Mouse (Mus musculus) lung, postnatal 0 days (tissue): ENCODE results near the gene Baz2b. TPM values are rescaled to one million over a fixed set of nuclear protein-coding genes. Genes with fewer than 3 reads are reported as not detected.

ENCODE experiments used
- ATAC-seq: fragments of 200-750 bp; cut with Nextera tagmentation; 2 replicates; pipeline ENCODE4 v1.8.0; 2017; ENCODE audit warnings: moderate library complexity
- DNase-seq: peaks from one replicate; pipeline ENCODE4 v3.0.0-alpha.2; 2016; ENCODE audit warnings: low spot score
- H3K27ac ChIP-seq: fragments of 300-500 bp; sonication (generic); 2 replicates; pipeline ENCODE4 v1.5.1; 2014; ENCODE audit warnings: antibody characterized with exemption, mild to moderate bottlenecking, low read length, mixed read lengths
- H3K27me3 ChIP-seq: fragments of 300-500 bp; sonication (generic); replicated peaks from 2 replicates; pipeline ENCODE4 v1.6.1; 2014; ENCODE audit warnings: low read length, mixed read lengths; ENCODE audit not compliant: insufficient read depth
- H3K36me3 ChIP-seq: fragments of 300-500 bp; sonication (generic); 2 replicates; pipeline ENCODE4 v1.6.1; 2014; ENCODE audit warnings: low read length, mixed read lengths; ENCODE audit not compliant: insufficient read depth
- H3K4me1 ChIP-seq: fragments of 300-500 bp; sonication (generic); 2 replicates; pipeline ENCODE4 v1.6.1; 2014; ENCODE audit warnings: antibody characterized with exemption, low read depth, low read length, mixed read lengths; ENCODE audit not compliant: insufficient read depth
- H3K4me2 ChIP-seq: fragments of 300-500 bp; sonication (generic); replicated peaks from 2 replicates; pipeline ENCODE4 v1.6.1; 2014; ENCODE audit warnings: low read depth, mild to moderate bottlenecking, low read length, moderate library complexity, mixed read lengths
- H3K4me3 ChIP-seq: fragments of 300-500 bp; sonication (generic); 2 replicates; pipeline ENCODE4 v1.5.1; 2014; ENCODE audit warnings: low read depth, low read length
- H3K9ac ChIP-seq: fragments of 300-500 bp; sonication (generic); replicated peaks from 2 replicates; pipeline ENCODE4 v1.6.1; 2014; ENCODE audit warnings: low read depth, mild to moderate bottlenecking
- H3K9me3 ChIP-seq: fragments of 300-500 bp; sonication (generic); 2 replicates; pipeline ENCODE4 v1.6.1; 2016; ENCODE audit warnings: low read length, mixed read lengths
- CTCF ChIP-seq: IDR thresholded peaks from 2 replicates; pipeline ENCODE4 v1.5.1; 2016; ENCODE audit warnings: antibody characterized with exemption, mild to moderate bottlenecking
- EP300 ChIP-seq: IDR thresholded peaks from 2 replicates; pipeline ENCODE4 v1.6.1; 2016; ENCODE audit warnings: antibody characterized with exemption, mild to moderate bottlenecking, control low read depth
- WGBS: fragments of 180-500 bp; shearing (Covaris S2); extraction: QIAGEN DNeasy Blood & Tissue Kit; methylation state at CpG from one replicate; pipeline ENCODE4 v1.1.7; 2014; 5-methylcytosine and 5-hydroxymethylcytosine counted together
- polyA plus RNA-seq: library from polyadenylated mRNA; unstranded; fragments of >200 nt; fragmentation: Nextera tagmentation; extraction: Ambion mirVana; gene quantifications from 2 replicates; pipeline ENCODE4 v1.2.1, GENCODE M21; 2015

Gene Baz2b
- polyA plus RNA-seq, 1 experiment from 2014 or later: 63.0 TPM

DNA sequence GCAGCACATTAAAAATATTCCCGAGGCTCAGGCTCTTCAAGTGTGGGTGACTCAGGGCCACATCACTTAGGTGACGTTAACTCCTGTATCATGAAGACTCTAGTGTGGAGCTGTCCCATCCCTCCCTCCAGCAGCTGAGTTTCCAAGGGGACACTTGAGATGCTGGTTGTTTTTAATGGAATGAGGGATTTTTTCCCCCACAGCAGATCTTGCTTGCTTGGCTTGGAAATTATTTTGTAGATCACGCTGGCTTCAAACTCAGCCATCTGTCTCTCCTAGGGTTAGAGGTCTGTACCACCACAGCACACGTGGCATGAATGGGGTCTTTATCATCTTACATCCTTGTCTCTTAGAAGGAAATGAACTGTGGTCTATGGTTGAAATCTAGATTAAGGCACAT is 258.5 kb downstream of the Baz2b start:
- H3K36me3 ChIP-seq: peaks cover 5% of the 10 kb centered on the region
- DNase-seq (no peak), ATAC-seq (no peak)
- no peaks in the 10 kb centered on the region for H3K27me3 ChIP-seq
- 81% methylated on average over 4 of the region's 4 CpGs for WGBS
- H3K4me1 ChIP-seq: no peaks in the 10 kb centered on the region
- no peak overlapping the region for H3K27ac ChIP-seq
- H3K9me3 ChIP-seq: no peaks in the 10 kb centered on the region
- no peak for TF ChIP-seq CTCF
- TF ChIP-seq EP300: no peak
- H3K4me3 ChIP-seq: no peak overlapping the region
- H3K4me2 ChIP-seq: no peak overlapping the region
- no peak overlapping the region for H3K9ac ChIP-seq

DNA sequence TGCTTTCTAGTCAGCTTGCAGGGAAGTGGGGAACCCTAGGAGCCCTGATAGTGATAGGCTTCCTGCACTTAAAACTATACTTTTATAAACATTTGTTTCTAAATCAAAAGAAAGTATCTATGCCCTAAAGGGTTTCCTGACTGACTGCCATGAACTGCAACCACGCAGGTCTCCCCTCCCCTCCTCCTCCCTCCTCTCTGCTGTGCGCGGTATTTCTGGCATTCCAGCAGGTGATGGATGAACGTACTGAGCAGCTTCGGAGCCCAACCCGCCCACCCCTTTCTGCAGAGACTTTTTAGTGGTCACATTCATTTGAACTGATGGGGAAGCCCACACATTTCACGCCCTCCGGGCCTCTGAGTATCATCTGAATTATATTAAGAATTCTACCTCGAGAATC is 273.3 kb downstream of the Baz2b start:
- Histone ChIP-seq H3K9ac (no peak overlapping the region), H3K27ac (no peak overlapping the region), H3K36me3 (peaks cover 11% of the 10 kb centered on the region; the same call in 1 of the 2 replicates), H3K4me3 (no peak overlapping the region), H3K27me3 (no peaks in the 10 kb centered on the region), H3K9me3 (no peaks in the 10 kb centered on the region), H3K4me1 (no peaks in the 10 kb centered on the region), H3K4me2 (no peak overlapping the region)
- DNase-seq: no peak
- 23% methylated on average over 9 of the region's 9 CpGs for WGBS
- no peak for ATAC-seq
- no peak for TF ChIP-seq EP300
- TF ChIP-seq CTCF: no peak

- Histone ChIP-seq H3K27me3 (no peaks in the 10 kb centered on the region), H3K9me3 (no peaks in the 10 kb centered on the region), H3K9ac (no peak overlapping the region), H3K4me1 (no peaks in the 10 kb centered on the region), H3K4me2 (no peak overlapping the region), H3K36me3 (0 out of 2 replicates have a peak, but pooled peaks cover 8% of the 10 kb centered on the region), H3K4me3 (no peak overlapping the region), H3K27ac (no peak overlapping the region)
- WGBS: 75% methylated on average over 3 of the region's 3 CpGs
- ATAC-seq (no peak), DNase-seq (no peak)
- no peak for TF ChIP-seq CTCF
- TF ChIP-seq EP300: no peak
These were observed 276.5 kb downstream of the Baz2b start for GRCm38 (mm10) chr2:59933129-59933528.

- H3K36me3 ChIP-seq: 0 out of 2 replicates have a peak, but pooled peaks cover 8% of the 10 kb centered on the region
- no peaks in the 10 kb centered on the region for H3K27me3 ChIP-seq
- H3K4me2 ChIP-seq: no peak overlapping the region
- no peak overlapping the region for H3K9ac ChIP-seq
- H3K9me3 ChIP-seq: no peaks in the 10 kb centered on the region
- H3K27ac ChIP-seq: no peak overlapping the region
- no peak overlapping the region for H3K4me3 ChIP-seq
- TF ChIP-seq EP300: no peak
- no peak for TF ChIP-seq CTCF
- no peaks in the 10 kb centered on the region for H3K4me1 ChIP-seq
- no peak for ATAC-seq
- no peak for DNase-seq
- WGBS: 94% methylated on average over 4 of the region's 4 CpGs
These were observed 277.4 kb downstream of the Baz2b start for GRCm38 (mm10) chr2:59932244-59932643.

DNA sequence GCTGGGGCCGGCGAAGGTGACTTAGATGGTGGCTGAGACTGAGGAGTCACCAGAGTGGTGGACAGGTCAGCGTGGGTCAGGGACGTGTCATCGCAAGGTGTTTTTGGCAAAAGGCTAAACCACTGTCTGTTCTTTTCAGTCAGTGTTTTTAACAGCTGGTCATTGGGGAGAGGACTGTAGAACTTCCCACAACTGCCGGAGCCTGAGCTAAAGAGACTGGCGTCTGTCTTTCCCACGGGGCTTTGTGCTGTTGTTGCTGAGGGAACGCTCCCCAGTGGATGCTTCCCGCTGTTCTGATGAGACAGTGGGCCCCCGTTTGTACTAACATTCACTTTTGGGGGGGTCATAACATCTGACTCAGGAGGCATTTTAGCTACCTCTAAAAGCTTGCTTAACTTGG is 296.0 kb downstream of the Baz2b start:
- no peak overlapping the region for H3K4me3 ChIP-seq
- DNase-seq (no peak), ATAC-seq (no peak)
- no peak overlapping the region for H3K27ac ChIP-seq
- H3K36me3 ChIP-seq: peaks cover 40% of the 10 kb centered on the region; the same call in 1 of the 2 replicates
- no peak for TF ChIP-seq CTCF
- no peak for TF ChIP-seq EP300
- H3K9me3 ChIP-seq: no peaks in the 10 kb centered on the region
- 88% methylated on average over 11 of the region's 11 CpGs for WGBS
- H3K4me1 ChIP-seq: no peaks in the 10 kb centered on the region
- no peaks in the 10 kb centered on the region for H3K27me3 ChIP-seq
- no peak overlapping the region for H3K4me2 ChIP-seq
- H3K9ac ChIP-seq: no peak overlapping the region

DNA sequence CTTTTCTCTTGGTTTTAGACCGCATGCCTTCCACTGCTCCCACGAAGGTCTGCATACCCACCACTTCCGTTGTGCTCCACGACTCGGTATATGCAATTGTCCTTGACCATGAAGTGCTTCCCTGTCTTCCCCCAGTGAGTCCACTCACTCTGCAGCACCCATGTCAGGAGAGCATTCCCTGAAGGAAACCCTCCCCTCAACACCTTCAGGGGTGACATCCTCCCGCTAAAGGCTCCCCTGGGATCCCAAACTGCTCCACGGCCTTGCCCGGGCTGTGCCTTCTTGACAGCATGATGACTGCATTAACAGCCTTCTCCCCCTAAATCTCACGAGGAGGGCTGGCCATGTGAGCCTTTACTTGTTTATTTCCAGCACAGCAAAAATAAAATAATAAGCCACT is 301.6 kb downstream of the Baz2b start:
- peaks cover 46% of the 10 kb centered on the region; the same call in 1 of the 2 replicates for H3K36me3 ChIP-seq

GRCm38 (mm10) chr2:59904007-59904406 is 305.6 kb downstream of the Baz2b start:
- no peak overlapping the region for H3K4me3 ChIP-seq
- H3K27me3 ChIP-seq: no peaks in the 10 kb centered on the region
- H3K27ac ChIP-seq: no peak overlapping the region
- H3K4me1 ChIP-seq: no peaks in the 10 kb centered on the region
- H3K4me2 ChIP-seq: no peak overlapping the region
- 84% methylated on average over 7 of the region's 7 CpGs for WGBS
- peaks cover 41% of the 10 kb centered on the region; the same call in 1 of the 2 replicates for H3K36me3 ChIP-seq
- no peak for TF ChIP-seq EP300
- no peak for TF ChIP-seq CTCF
- no peaks in the 10 kb centered on the region for H3K9me3 ChIP-seq
- DNase-seq: no peak
- no peak for ATAC-seq
- H3K9ac ChIP-seq: no peak overlapping the region

More for the DNA sequence above, 301.6 kb downstream of the Baz2b start:
- ATAC-seq (no peak), DNase-seq (no peak)
- H3K4me1 ChIP-seq: no peaks in the 10 kb centered on the region
- H3K4me2 ChIP-seq: no peak overlapping the region
- 90% methylated on average over 9 of the region's 9 CpGs for WGBS
- H3K4me3 ChIP-seq: no peak overlapping the region
- no peaks in the 10 kb centered on the region for H3K9me3 ChIP-seq
- H3K27me3 ChIP-seq: no peaks in the 10 kb centered on the region
- H3K27ac ChIP-seq: no peak overlapping the region
- no peak for TF ChIP-seq EP300
- TF ChIP-seq CTCF: no peak
- no peak overlapping the region for H3K9ac ChIP-seq
